Mouse (Mus musculus) embryonic stem cell, embryonic (primary cell): ENCODE data around the gene Lrba.

Source experiments
- CTCF ChIA-PET, 4 experiments: fragments of 300-600 bp in 2 of 4; fragments of 350-600 bp in 2 of 4; sonication (Branson Sonifier 250); formaldehyde crosslinking; loops; one replicate each; lab custom pipeline; 2022; ENCODE audit warnings: inconsistent platforms in 2 of 4; lab: Charles Lee
- POLR2A ChIA-PET, 4 experiments: fragments of 300-600 bp in 2 of 4; fragments of 350-600 bp in 2 of 4; sonication (Branson Sonifier 250); formaldehyde crosslinking; loops; one replicate each; lab custom pipeline; 2022; ENCODE audit warnings: antibody characterized with exemption in 4 of 4, inconsistent platforms in 1 of 4; lab: Charles Lee

Lrba gene

GRCm38 (mm10) chr3:86572519-86573244, 348.2 kb downstream of the Lrba start:
- POLR2A ChIA-PET, result interaction anchor here in 1 of 4 experiments (0.6 kb wide), 1 partner anchor 287 kb away, joined by 3 read pairs; no protein-coding TSS in a partner anchor
- CTCF ChIA-PET, result no interaction called here

DNA sequence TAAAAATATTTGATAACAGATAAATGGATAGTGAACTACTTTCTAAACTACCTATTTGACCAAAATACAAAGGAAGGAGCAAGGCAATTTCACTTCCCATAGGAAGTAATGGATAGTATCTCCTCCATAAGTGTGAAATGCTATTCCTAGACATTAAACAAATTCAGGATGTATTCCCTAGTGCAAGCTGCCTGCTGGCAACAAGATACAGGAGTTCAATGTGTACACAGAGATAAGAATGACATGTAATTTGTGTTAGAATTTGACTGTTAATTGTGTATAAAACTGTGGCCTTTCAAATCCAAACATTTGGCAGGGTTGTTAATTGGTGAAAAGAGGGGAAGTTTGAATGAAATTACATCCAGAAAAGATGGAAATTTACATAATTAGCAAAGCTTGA, 350.8 kb downstream of the Lrba start:
- CTCF ChIA-PET, result no interaction called here
- POLR2A ChIA-PET, result no interaction called here

GRCm38 (mm10) chr3:86602284-86602683, 377.8 kb downstream of the Lrba start:
- CTCF ChIA-PET, result interaction anchor here in 1 of 4 experiments (0.5 kb wide), 1 partner anchor 53 kb away, joined by 10 read pairs; no protein-coding TSS in a partner anchor

DNA sequence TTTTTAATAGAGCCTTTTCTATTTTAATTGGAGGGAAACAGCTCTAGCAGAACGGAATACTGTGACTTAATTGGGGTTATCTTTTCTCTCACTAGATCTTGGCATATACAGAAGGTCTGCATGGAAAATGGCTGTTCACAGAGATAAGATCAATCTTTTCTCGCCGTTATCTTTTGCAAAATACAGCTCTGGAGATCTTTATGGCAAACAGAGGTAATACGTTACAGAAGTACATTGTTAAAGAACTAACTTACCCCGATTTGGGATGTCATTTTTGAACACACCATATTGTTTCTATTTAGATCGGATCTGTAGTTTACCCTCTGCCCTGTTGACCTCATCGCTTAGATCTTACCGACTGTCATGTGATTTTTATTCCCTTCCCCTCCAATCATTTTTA, 381.3 kb downstream of the Lrba start:
- ChIA-PET POLR2A (no interaction called here), CTCF (no interaction called here)

More at GRCm38 (mm10) chr3:86602284-86602683, 377.8 kb downstream of the Lrba start:
- POLR2A ChIA-PET, result no interaction called here

- POLR2A ChIA-PET, result no interaction called here
- CTCF ChIA-PET, result no interaction called here
Measured at GRCm38 (mm10) chr3:86627008-86627743, 402.7 kb downstream of the Lrba start.

GRCm38 (mm10) chr3:86629379-86629778, 404.9 kb downstream of the Lrba start:
- POLR2A ChIA-PET, result no interaction called here
- CTCF ChIA-PET, result no interaction called here

DNA sequence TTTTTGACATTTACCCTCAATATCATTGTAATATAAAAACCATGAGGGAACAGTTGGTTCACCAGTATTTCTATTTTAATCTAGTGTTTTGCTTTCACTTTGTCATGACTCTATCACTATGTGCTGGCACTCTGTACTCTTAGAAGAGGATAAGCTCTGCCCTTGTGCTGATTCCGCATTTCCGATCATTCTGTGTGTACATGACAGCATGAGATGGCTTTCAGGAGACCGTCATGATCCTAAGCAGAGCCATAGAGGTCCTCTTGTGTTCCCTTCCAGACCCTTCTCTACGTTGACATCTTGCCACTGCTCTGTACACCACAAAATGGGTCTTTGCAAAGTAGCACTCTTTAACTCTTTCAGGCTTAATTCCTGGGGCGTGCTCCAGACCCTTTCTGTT, 411.0 kb downstream of the Lrba start:
- ChIA-PET CTCF (interaction anchor here in 1 of 4 experiments (0.5 kb wide), 1 partner anchor 87 kb away, joined by 10 read pairs; the partner anchor contains the start of gene Mab21l2), POLR2A (interaction anchor here in 2 of 4 experiments (0.7 to 1.1 kb wide), 2 partner anchors 57 to 144 kb away, joined by 3 read pairs; no protein-coding TSS in a partner anchor)

GRCm38 (mm10) chr3:86635940-86636339, 411.5 kb downstream of the Lrba start:
- CTCF ChIA-PET, result interaction anchor here in 2 of 4 experiments (0.5 to 0.7 kb wide), 2 partner anchors 87 to 366 kb away, joined by 3 to 10 read pairs; partner anchors contain the start of gene Mab21l2 (in 1 of the 2)
- POLR2A ChIA-PET, result interaction anchor here in 2 of 4 experiments (0.6 to 1.1 kb wide), 3 partner anchors 57 to 291 kb away, joined by 3 read pairs; no protein-coding TSS in a partner anchor

GRCm38 (mm10) chr3:86638552-86639348, 414.3 kb downstream of the Lrba start:
- CTCF ChIA-PET, result no interaction called here
- POLR2A ChIA-PET, result no interaction called here

- ChIA-PET CTCF (interaction anchor here in 1 of 4 experiments (0.8 kb wide), 1 partner anchor 144 kb away, joined by 3 read pairs; no protein-coding TSS in a partner anchor), POLR2A (no interaction called here)
Measured at GRCm38 (mm10) chr3:86641393-86641792, 416.9 kb downstream of the Lrba start.

GRCm38 (mm10) chr3:86641796-86642195, 417.3 kb downstream of the Lrba start:
- ChIA-PET CTCF (no interaction called here), POLR2A (no interaction called here)

GRCm38 (mm10) chr3:86646771-86647170, 422.3 kb downstream of the Lrba start:
- CTCF ChIA-PET, result no interaction called here
- POLR2A ChIA-PET, result interaction anchor here in 1 of 4 experiments (1.5 kb wide), 1 partner anchor 504 kb away, joined by 3 read pairs; the partner anchor contains the start of gene Rps3a1

DNA sequence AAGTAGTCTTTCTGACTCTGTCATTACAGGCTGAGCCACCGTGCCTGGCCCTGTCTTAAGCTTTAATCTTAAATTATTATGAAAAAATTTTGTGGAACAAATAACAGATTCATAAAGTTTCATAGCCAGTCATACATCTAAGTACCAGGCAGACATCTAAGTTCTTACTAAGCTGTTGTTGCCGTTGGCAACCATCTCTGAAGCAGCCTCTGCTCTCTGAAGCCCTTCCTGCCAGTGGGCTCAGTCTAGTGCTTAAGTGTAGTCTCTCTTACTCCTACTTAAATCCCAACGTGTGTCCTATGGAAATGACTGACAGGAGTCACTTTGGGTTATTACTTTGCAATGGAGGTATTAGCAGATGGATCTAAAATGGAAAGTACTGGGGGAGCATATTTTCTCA, 426.5 kb downstream of the Lrba start:
- ChIA-PET CTCF (no interaction called here), POLR2A (no interaction called here)

DNA sequence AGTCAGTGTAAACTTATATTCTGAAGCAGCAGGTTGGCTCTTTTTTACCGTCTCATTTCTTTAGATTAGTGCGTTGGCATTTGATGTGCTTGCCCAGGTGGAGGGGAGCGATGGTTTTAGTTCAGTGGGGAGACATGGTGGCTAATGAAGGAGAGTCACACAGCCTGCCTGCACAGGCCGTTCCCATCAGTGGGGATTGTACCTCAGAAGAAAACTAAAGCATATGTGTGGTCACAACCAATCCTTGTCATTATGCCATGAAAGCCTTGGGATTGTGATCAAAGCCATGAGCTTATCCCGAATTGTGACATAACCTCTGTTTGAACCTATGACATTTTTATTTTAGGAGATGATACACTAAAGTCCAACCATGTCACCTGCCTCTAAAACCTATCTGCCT, 434.8 kb downstream of the Lrba start:
- CTCF ChIA-PET, result no interaction called here

GRCm38 (mm10) chr3:86664399-86664798, 439.9 kb downstream of the Lrba start:
- ChIA-PET CTCF (no interaction called here), POLR2A (no interaction called here)

More for the DNA sequence above, 434.8 kb downstream of the Lrba start:
- POLR2A ChIA-PET, result no interaction called here

GRCm38 (mm10) chr3:86668146-86668545, 443.7 kb downstream of the Lrba start:
- CTCF ChIA-PET, result no interaction called here

DNA sequence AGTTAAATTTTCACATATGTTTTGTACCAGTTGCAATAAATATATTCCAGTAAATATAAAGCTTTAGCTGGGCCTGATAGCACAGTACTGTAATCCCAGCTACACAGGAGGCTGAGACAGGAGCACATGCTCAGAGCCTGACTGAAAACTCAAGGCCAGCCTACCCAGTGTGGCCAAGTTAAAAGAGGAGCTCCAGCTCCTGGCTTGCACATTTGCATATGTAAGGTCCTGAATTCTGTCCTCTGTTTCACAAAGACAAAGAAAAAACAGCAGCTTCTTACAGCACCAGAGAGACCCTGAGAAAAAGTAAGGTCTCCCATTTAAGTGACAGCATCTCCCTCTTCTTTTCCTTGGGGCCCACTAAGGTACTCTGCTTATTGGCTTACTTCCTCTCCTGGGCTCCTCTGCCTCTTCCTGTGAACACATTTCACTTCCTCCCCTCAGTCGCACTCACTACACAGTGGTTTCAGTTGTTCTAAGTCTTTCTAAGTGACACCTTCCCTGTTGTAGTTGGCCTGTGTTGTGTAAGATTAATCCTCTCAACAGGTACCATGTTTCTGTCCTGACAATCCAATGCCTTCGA, 453.2 kb downstream of the Lrba start:
- CTCF ChIA-PET, result no interaction called here
- POLR2A ChIA-PET, result interaction anchor here in 3 of 4 experiments (0.6 to 2.0 kb wide), 14 partner anchors 8 to 475 kb away, joined by 3 to 26 read pairs (median 4); no protein-coding TSS in a partner anchor

More at GRCm38 (mm10) chr3:86668146-86668545, 443.7 kb downstream of the Lrba start:
- POLR2A ChIA-PET, result interaction anchor here in 1 of 4 experiments (0.8 to 1.3 kb wide), 2 partner anchors 21 to 27 kb away, joined by 3 read pairs; no protein-coding TSS in a partner anchor

DNA sequence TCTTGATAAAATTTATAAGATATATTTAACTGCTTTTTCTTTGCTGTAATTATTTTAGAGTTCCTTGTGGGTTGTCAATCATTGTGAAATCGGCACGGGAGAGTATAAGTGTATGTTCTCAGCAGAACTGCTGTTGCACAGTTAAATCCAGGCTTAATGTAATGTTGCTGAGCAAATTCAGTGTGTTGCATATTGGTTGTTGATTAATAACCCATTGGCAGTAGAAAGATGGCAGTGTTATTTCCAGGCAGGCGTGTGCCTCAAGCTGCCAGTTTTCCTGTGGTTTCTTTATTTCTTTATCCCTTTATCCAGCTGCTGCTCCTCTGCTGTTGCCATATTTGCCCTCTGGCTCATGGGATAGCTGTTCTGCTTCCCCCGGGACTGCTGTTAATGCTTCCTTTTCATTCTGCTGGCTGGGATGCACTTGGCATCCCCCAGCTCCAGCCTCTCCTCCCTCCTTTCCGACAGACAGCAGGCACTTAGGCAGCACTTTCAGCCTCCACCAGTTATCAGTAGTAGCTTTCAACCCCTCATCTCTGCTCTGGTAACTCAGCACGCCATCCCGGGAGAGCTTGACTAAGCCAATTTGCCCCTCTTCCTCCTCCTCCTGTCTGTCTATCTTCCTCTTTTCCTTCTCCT, 463.2 kb downstream of the Lrba start:
- CTCF ChIA-PET, result no interaction called here
- POLR2A ChIA-PET, result interaction anchor here in 2 of 4 experiments (0.5 to 5.7 kb wide), 2 partner anchors 10 to 456 kb away, joined by 7 to 26 read pairs; no protein-coding TSS in a partner anchor
